Mouse (Mus musculus) intestine, embryonic 16.5 days (tissue): Measurements from ENCODE around the gene D630045J12Rik. TPM values are rescaled to one million over a fixed set of nuclear protein-coding genes. Genes with fewer than 3 reads are reported as not detected.

Experiments used
- ATAC-seq: fragments of 200-750 bp; cut with Nextera tagmentation; 2 replicates; pipeline ENCODE4 v1.8.0; 2017; ENCODE audit warnings: moderate TSS enrichment, moderate library complexity
- H3K27ac ChIP-seq: fragments of 300-500 bp; sonication (generic); 2 replicates; pipeline ENCODE4 v1.5.1; 2014; ENCODE audit warnings: mild to moderate bottlenecking, low read length
- H3K27me3 ChIP-seq: fragments of 300-500 bp; sonication (generic); replicated peaks from 2 replicates; pipeline ENCODE4 v1.6.1; 2014; ENCODE audit warnings: low read length, control low read depth, mixed read lengths; ENCODE audit not compliant: control insufficient read depth, insufficient read depth
- H3K36me3 ChIP-seq: fragments of 300-500 bp; sonication (generic); 2 replicates; pipeline ENCODE4 v1.6.1; 2014; ENCODE audit warnings: low read length, control low read depth; ENCODE audit not compliant: control insufficient read depth, insufficient read depth
- H3K4me1 ChIP-seq: fragments of 300-500 bp; sonication (generic); 2 replicates; pipeline ENCODE4 v1.6.1; 2014; ENCODE audit warnings: low read length, control low read depth, mixed read lengths; ENCODE audit not compliant: control insufficient read depth, insufficient read depth
- H3K4me2 ChIP-seq: fragments of 300-500 bp; sonication (generic); 2 replicates; pipeline ENCODE4 v1.6.1; 2014; ENCODE audit warnings: low read depth, low read length, control low read depth
- H3K4me3 ChIP-seq: fragments of 300-500 bp; sonication (generic); 2 replicates; pipeline ENCODE4 v1.5.1; 2014; ENCODE audit warnings: mild to moderate bottlenecking, low read length
- H3K9ac ChIP-seq: fragments of 300-500 bp; sonication (generic); 2 replicates; pipeline ENCODE4 v1.6.1; 2014; ENCODE audit warnings: low read depth, low read length
- H3K9me3 ChIP-seq: fragments of 300-500 bp; sonication (generic); 2 replicates; pipeline ENCODE4 v1.6.1; 2016; ENCODE audit warnings: low read length, control low read depth; ENCODE audit not compliant: control insufficient read depth
- WGBS: fragments of 180-500 bp; shearing (Covaris S2); extraction: QIAGEN DNeasy Blood & Tissue Kit; methylation state at CpG from one replicate; pipeline ENCODE4 v1.1.7; 2014; 5-methylcytosine and 5-hydroxymethylcytosine counted together
- polyA plus RNA-seq: library from polyadenylated mRNA; unstranded; fragments of >200 nt; fragmentation: Nextera tagmentation; extraction: Ambion mirVana; gene quantifications from 2 replicates; pipeline ENCODE4 v1.2.1, GENCODE M21; 2015

D630045J12Rik gene
- polyA plus RNA-seq, 1 experiment from 2014 or later, result 1.5 TPM

DNA sequence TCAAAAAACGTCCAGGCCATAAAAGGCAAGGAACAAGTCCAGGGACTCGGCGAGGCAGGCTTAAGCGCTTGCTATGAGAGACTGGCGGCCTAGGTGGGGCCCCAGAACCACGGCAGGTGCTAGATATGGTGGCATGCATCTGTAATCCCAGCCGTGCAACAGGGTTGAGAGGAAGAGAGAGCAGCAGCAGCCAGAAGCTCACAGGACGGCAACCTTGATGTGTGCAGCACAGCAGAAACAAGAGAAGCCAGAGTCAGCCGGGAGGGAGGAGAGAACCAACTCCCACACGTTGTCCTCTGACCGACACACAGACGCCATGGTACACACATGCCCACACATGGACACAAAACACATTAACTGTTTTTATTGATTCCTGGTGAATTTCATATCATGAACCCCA, 51.0 kb downstream of the D630045J12Rik start:
- Histone ChIP-seq H3K36me3 (no peaks in the 10 kb centered on the region), H3K9me3 (no peaks in the 10 kb centered on the region), H3K4me1 (no peaks in the 10 kb centered on the region), H3K4me2 (no peak overlapping the region), H3K27ac (no peak overlapping the region), H3K27me3 (no peaks in the 10 kb centered on the region), H3K4me3 (no peak overlapping the region), H3K9ac (no peak overlapping the region)
- ATAC-seq, result no peak
- WGBS, result 63% methylated on average over 12 of the region's 12 CpGs

DNA sequence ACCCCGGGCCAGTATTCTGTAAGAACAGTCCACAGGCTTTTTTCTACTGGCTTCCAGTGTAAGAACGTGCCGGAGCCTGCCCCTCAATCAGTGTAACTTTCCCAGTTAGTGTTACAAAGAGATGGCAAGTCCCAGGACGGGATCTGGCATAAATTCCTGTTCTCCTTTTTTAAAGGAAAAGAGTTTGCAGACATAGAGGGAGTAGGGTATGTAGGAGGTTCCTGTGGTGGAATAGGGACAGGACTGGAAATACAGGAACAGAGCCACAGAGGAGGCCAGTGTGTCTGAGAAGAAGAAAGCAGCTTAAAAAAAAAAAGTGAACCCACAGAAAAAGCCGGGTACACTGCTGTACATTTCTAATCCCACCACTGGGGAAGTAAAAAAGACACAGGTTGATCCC, 52.3 kb downstream of the D630045J12Rik start:
- Histone ChIP-seq H3K36me3 (no peaks in the 10 kb centered on the region), H3K4me2 (no peak overlapping the region), H3K4me1 (no peaks in the 10 kb centered on the region), H3K4me3 (no peak overlapping the region), H3K9ac (no peak overlapping the region), H3K27me3 (no peaks in the 10 kb centered on the region), H3K27ac (no peak overlapping the region), H3K9me3 (no peaks in the 10 kb centered on the region)
- ATAC-seq, result no peak
- 71% methylated on average over 5 of the region's 5 CpGs for WGBS

DNA sequence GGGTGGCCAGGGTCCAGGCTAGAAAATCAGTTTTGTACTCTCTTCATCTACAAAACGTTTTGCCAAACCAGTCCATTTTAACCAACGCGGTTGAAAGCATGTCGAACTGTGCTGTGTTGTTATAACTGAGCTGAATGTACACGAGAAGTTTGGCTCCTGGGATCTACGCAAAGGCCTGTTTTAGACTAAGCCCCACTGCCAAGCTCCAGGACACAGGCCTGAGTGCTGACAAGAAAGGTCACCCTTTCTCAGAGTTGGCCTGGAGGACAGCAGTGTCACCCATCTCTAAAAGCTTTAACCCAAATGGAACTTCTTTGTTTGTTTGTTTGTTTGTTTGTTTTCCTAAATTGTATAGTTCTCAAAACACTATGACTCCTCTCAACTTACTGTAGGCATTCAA, 54.2 kb downstream of the D630045J12Rik start:
- no peak overlapping the region for H3K9ac ChIP-seq
- no peaks in the 10 kb centered on the region for H3K27me3 ChIP-seq
- no peak overlapping the region for H3K4me2 ChIP-seq
- no peaks in the 10 kb centered on the region for H3K9me3 ChIP-seq
- H3K36me3 ChIP-seq, result no peaks in the 10 kb centered on the region
- H3K4me1 ChIP-seq, result no peaks in the 10 kb centered on the region
- WGBS, result 84% methylated on average over 6 of the region's 6 CpGs
- ATAC-seq, result no peak
- H3K4me3 ChIP-seq, result no peak overlapping the region
- no peak overlapping the region for H3K27ac ChIP-seq

DNA sequence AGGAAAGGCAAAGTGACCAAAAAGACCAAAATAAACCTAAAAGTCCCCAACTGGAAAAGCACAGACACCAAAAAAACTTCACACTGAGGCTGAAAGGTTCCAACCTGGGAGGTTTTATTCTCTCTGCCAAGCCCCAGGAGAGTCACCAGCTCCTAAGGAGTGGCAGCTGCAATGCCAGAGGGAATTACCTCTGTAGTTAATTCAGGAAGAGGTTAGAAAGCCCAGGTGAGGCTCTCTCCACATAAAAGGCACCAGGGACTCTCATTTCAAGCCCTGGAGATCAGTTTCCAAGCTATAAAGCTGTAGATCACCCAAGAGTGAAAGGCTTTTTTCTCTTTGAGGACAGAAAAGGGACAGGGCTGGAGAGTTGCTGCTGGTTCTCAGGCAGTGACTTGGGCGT, 55.1 kb downstream of the D630045J12Rik start:
- Histone ChIP-seq H3K4me1 (no peaks in the 10 kb centered on the region), H3K4me2 (no peak overlapping the region), H3K36me3 (no peaks in the 10 kb centered on the region), H3K27me3 (no peaks in the 10 kb centered on the region), H3K4me3 (no peak overlapping the region), H3K9me3 (no peaks in the 10 kb centered on the region), H3K27ac (no peak overlapping the region), H3K9ac (no peak overlapping the region)
- no peak for ATAC-seq
- WGBS, result 78% methylated on average over 1 of the region's 1 CpGs

DNA sequence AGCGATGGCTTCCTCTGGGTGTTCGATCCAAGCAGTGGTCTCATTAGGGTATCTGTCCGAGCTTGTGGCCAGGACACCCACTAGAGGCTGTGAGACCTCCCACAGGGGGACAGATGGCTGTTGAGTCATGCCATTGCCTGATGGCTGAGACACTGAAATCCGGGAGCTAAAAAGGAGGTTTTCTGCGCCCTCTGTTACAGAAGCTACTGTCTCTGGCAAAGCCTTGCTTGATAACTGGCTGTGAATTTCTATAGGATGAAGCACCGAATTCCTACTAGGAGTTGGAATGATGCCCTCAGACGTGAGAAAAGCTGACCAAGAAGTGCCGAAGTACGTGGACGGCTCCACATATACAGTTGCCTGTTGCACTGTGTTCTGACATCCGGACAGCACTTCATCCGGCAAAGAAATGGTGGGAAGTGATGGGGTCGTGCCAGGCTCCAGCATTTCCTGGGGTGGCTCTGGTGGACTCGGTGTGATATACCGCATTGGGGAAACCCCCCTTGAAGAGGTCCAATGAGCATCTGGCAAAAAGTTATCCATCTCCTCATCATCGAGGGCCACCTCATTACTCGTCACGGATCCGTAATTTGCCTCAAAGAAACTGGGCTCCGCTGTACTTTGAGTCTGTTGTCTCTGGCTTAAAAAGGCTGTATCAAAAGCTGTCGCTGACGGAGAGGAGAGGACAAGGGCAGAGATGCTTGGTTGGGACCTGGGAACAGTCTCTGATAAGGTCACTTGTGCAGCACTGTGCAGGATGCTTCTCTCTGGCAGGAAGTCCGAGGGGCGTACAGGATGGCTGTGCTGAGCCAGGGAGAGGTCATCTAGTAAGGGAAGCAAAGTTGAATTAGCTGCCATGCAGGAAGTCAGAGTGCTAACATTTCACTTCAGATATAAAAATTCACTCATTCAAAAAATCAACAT, 57.3 kb downstream of the D630045J12Rik start:
- Histone ChIP-seq H3K4me1 (no peaks in the 10 kb centered on the region), H3K27me3 (no peaks in the 10 kb centered on the region), H3K4me3 (no peak overlapping the region), H3K4me2 (no peak overlapping the region), H3K9ac (no peak overlapping the region), H3K36me3 (0 out of 2 replicates have a peak, but pooled peaks cover 3% of the 10 kb centered on the region), H3K27ac (no peak overlapping the region), H3K9me3 (no peaks in the 10 kb centered on the region)
- WGBS, result 93% methylated on average over 24 of the region's 24 CpGs
- ATAC-seq, result no peak

DNA sequence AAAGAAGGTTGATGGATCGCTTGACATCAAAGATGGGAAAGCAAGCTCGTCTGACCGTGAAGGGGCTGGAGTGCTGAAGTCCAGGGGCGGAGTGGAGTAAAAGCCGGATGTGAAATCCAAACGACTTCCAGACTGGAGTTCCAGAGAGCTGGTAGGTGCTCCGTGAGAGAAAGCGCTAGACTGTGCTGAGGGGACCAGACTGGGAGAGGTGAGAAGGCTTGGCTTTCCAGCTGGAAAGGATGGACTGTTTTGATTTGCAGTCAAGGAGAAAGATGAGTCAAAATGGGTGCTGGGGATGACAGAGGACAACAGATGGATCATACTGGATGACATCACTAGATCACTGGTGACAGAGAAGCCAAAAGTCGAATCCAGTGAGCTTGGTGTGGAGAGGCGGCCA, 58.5 kb downstream of the D630045J12Rik start:
- 86% methylated on average over 10 of the region's 10 CpGs for WGBS
- H3K4me3 ChIP-seq, result no peak overlapping the region
- no peak overlapping the region for H3K27ac ChIP-seq

DNA sequence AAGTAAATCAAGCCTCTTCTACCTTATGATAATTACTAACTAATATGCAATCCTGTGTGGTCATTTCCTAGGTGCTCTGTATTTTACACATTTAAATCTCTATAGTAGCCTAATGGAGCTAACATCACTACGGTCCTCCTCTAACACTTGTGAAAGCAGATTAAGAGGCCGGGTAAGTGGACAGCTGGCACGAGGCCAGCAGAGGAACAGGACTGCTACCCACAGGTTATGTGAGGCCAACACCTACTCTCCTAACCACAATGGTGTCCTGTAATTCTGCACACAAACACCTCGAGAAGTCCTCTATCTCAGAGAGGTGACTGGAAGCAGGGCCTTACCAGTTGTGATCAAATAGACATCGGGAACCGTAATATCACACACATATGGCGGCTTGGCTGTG, 59.8 kb downstream of the D630045J12Rik start:
- H3K27me3 ChIP-seq, result no peaks in the 10 kb centered on the region
- H3K27ac ChIP-seq, result no peak overlapping the region
- no peaks in the 10 kb centered on the region for H3K4me1 ChIP-seq
- no peak overlapping the region for H3K9ac ChIP-seq
- H3K4me2 ChIP-seq, result no peak overlapping the region
- H3K36me3 ChIP-seq, result 0 out of 2 replicates have a peak, but pooled peaks cover 3% of the 10 kb centered on the region
- ATAC-seq, result no peak
- H3K4me3 ChIP-seq, result no peak overlapping the region
- WGBS, result 84% methylated on average over 7 of the region's 7 CpGs
- no peaks in the 10 kb centered on the region for H3K9me3 ChIP-seq

More for the DNA sequence above, 58.5 kb downstream of the D630045J12Rik start:
- 0 out of 2 replicates have a peak, but pooled peaks cover 3% of the 10 kb centered on the region for H3K36me3 ChIP-seq
- no peaks in the 10 kb centered on the region for H3K27me3 ChIP-seq
- no peak for ATAC-seq
- H3K4me1 ChIP-seq, result no peaks in the 10 kb centered on the region
- no peaks in the 10 kb centered on the region for H3K9me3 ChIP-seq
- no peak overlapping the region for H3K4me2 ChIP-seq
- H3K9ac ChIP-seq, result no peak overlapping the region

DNA sequence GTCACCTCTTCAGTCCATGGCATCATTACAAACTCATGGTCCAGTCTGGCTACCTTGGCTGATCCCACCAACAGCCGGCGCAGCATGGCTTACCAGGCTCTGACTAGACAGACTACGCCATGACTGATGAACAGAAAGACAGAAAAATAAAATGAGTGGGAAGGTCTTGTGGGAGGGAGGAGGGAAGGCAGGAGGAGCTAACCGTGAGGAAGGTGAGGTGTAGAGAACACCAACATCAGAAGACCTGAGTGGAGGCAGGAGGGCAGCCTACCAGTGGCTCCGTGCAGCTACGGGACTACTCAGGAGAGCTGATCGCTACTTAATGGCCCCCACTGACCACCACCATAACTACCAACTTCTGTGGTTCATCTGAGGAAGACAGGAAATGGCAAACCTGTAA, 60.9 kb downstream of the D630045J12Rik start:
- H3K9me3 ChIP-seq, result no peaks in the 10 kb centered on the region
- H3K4me1 ChIP-seq, result no peaks in the 10 kb centered on the region
- no peak overlapping the region for H3K4me3 ChIP-seq
- H3K4me2 ChIP-seq, result no peak overlapping the region
- H3K36me3 ChIP-seq, result 0 out of 2 replicates have a peak, but pooled peaks cover 3% of the 10 kb centered on the region
- H3K27ac ChIP-seq, result no peak overlapping the region
- 91% methylated on average over 7 of the region's 7 CpGs for WGBS
- H3K9ac ChIP-seq, result no peak overlapping the region
- ATAC-seq, result no peak
- H3K27me3 ChIP-seq, result no peaks in the 10 kb centered on the region

DNA sequence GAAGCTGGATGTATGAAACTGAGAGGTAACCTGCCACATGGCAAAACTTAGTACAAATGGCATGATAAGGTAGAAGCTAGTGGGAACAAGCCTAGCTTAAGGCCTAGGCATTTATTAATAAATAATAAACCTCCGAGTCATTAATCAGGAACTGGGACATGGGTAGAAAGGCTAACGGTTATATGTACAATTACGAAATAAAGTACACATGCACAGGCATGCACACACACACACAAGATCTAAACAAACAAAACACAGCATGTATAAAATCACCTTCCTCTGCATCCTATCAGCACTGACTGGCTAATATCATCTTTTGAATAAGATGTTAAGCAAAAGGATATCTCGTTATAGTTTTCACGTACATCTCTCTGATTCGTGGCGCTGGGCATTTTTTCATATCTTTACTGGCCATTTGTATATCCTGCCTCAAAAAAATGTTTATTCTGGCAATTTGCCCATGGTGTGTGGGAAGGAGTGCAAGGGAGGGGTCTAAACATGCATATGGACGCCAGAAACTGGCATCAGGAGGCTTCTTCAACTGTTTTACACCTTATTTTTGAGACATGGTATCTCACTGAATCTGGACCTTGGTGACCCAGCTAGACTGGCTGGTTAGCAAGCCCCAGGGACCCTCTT, 67.4 kb downstream of the D630045J12Rik start:
- no peak for ATAC-seq
- 0 out of 2 replicates have a peak, but pooled peaks cover 5% of the 10 kb centered on the region for H3K9me3 ChIP-seq
- no peak overlapping the region for H3K27ac ChIP-seq
- no peak overlapping the region for H3K4me2 ChIP-seq
- peaks cover 4% of the 10 kb centered on the region; the same call in 1 of the 2 replicates for H3K36me3 ChIP-seq
- no peaks in the 10 kb centered on the region for H3K27me3 ChIP-seq
- no peak overlapping the region for H3K9ac ChIP-seq
- H3K4me1 ChIP-seq, result no peaks in the 10 kb centered on the region
- WGBS, result 78% methylated on average over 8 of the region's 8 CpGs
- no peak overlapping the region for H3K4me3 ChIP-seq
